Mouse (Mus musculus) embryonic facial prominence, embryonic 14.5 days (tissue): ENCODE results near the gene Zcrb1. TPM values are rescaled to one million over a fixed set of nuclear protein-coding genes. Genes with fewer than 3 reads are reported as not detected.
"Not testable (repeated sequence)": the region's sequence is repeated elsewhere in the genome, so short reads cannot be mapped to it uniquely, and the experiment has no call there.

ENCODE experiments used
- ATAC-seq: fragments of 200-750 bp; cut with Nextera tagmentation; 2 replicates; pipeline ENCODE4 v1.8.0; 2017; ENCODE audit warnings: low read depth, moderate number of reproducible peaks, moderate TSS enrichment
- DNase-seq: peaks from one replicate; pipeline ENCODE4 v3.0.0-alpha.2; 2015; ENCODE audit warnings: low spot score
- H3K27ac ChIP-seq: fragments of 300-500 bp; sonication (generic); replicated peaks from 2 replicates; pipeline ENCODE4 v1.5.1; 2014; ENCODE audit warnings: low read depth, mild to moderate bottlenecking, low read length, moderate library complexity
- H3K27me3 ChIP-seq: fragments of 300-500 bp; sonication (generic); replicated peaks from 2 replicates; pipeline ENCODE4 v1.6.1; 2014; ENCODE audit warnings: low read length; ENCODE audit not compliant: control insufficient read depth, insufficient read depth
- H3K36me3 ChIP-seq: fragments of 300-500 bp; sonication (generic); 2 replicates; pipeline ENCODE4 v1.6.1; 2014; ENCODE audit warnings: low read length, mixed read lengths; ENCODE audit not compliant: control insufficient read depth, insufficient read depth
- H3K4me1 ChIP-seq: fragments of 300-500 bp; sonication (generic); 2 replicates; pipeline ENCODE4 v1.6.1; 2014; ENCODE audit warnings: antibody characterized with exemption, low read length; ENCODE audit not compliant: control insufficient read depth, insufficient read depth
- H3K4me2 ChIP-seq: fragments of 300-500 bp; sonication (generic); 2 replicates; pipeline ENCODE4 v1.6.1; 2014; ENCODE audit warnings: low read depth, mild to moderate bottlenecking, low read length, moderate library complexity, mixed read lengths
- H3K4me3 ChIP-seq: fragments of 300-500 bp; sonication (generic); 2 replicates; pipeline ENCODE4 v1.5.1; 2014; ENCODE audit warnings: low read depth, mild to moderate bottlenecking, low read length
- H3K9ac ChIP-seq: fragments of 300-500 bp; sonication (generic); 2 replicates; pipeline ENCODE4 v1.6.1; 2014; ENCODE audit warnings: low read depth, mild to moderate bottlenecking, low read length, moderate library complexity, mixed read lengths
- H3K9me3 ChIP-seq: fragments of 300-500 bp; sonication (generic); 2 replicates; pipeline ENCODE4 v1.6.1; 2016; ENCODE audit warnings: low read length; ENCODE audit not compliant: control insufficient read depth
- WGBS: fragments of 180-500 bp; shearing (Covaris S2); extraction: QIAGEN DNeasy Blood & Tissue Kit; methylation state at CpG from one replicate; pipeline ENCODE4 v1.1.7; 2014; 5-methylcytosine and 5-hydroxymethylcytosine counted together
- polyA plus RNA-seq: library from polyadenylated mRNA; unstranded; fragments of >200 nt; fragmentation: Nextera tagmentation; extraction: Ambion mirVana; gene quantifications from 2 replicates; pipeline ENCODE4 v1.2.1, GENCODE M21; 2014

Zcrb1 gene
- polyA plus RNA-seq, 1 experiment from 2014 or later: 112 TPM

DNA sequence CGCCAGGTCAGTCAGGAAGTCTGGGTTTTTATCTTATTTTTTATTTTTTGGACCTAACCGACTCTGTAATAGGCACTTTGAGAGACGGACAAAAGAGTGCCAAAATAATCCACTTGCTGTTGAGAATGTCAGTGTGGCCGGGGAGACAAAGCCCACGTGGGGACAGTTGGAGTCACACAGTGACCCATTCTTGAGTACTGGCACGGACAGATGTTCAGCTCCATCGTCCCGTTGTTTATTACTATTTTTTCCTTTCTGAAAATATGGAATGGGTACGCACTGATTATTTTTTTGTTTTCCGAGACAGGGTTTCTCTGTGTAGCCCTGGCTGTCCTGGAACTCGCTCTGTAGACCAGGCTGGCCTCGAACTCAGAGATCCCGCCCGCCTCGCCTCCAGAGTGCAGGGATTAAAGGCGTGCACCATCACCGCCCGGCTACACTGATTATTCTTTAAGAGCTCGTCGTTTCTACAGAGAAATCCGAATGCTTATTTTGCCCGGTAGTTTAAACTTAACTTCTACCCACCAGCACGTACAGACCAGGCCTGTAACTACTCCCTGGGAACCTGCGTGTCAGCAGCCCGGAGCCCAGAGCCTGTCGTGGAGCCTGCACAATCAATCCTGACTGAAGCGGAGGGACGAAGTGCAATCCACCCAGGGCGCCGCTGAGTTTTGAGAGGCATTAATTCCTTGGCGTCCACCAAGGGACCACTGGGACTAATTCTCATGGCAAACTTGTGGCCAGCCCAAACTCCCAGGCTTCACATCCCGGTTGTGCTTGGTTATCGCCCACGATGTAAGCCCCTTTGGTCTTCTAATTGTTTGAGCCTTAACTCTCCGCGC lies 786 bp upstream of the Zcrb1 start:
- Histone ChIP-seq H3K4me1 (peaks cover 21% of the 10 kb centered on the region; the same call in 1 of the 2 replicates), H3K27me3 (no peaks in the 10 kb centered on the region), H3K4me2 (peak overlapping the region; percentile 79), H3K9me3 (no peaks in the 10 kb centered on the region), H3K27ac (peak overlapping the region; percentile 90), H3K36me3 (0 out of 2 replicates have a peak, but pooled peaks cover 7% of the 10 kb centered on the region), H3K4me3 (peak overlapping the region; percentile 98), H3K9ac (peak overlapping the region; percentile 97)
- no peak for ATAC-seq
- no peak for DNase-seq
- WGBS: 1% methylated on average over 36 of the region's 36 CpGs

DNA sequence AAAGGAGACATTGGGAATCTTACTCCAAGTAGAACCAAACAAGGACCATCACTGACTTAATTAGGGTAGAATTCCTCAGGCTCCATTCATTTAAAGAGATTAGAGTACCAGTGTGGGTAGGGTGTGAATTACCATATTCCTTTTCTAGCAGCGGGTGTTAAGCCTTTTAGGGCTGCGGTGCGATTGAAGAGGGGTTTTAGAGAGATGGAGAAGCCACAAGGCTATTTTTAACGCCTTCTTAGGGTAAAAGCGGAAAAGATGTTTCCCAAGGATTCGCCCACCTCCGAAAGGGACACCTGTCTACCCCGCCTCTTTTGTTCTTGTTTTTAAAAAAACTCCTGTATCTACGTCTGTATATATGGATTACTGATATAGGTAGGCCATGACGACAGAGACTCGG lies 865 bp downstream of the Zcrb1 start:
- peak overlapping the region; percentile 97 for H3K9ac ChIP-seq
- peak overlapping the region; percentile 79 for H3K4me2 ChIP-seq
- WGBS: 1% methylated on average over 11 of the region's 11 CpGs
- DNase-seq (no peak), ATAC-seq (no peak)
- no peaks in the 10 kb centered on the region for H3K9me3 ChIP-seq
- H3K27me3 ChIP-seq: no peaks in the 10 kb centered on the region
- H3K4me3 ChIP-seq: peak overlapping the region; percentile 98
- peaks cover 21% of the 10 kb centered on the region for H3K36me3 ChIP-seq
- peaks cover 21% of the 10 kb centered on the region; the same call in 1 of the 2 replicates for H3K4me1 ChIP-seq
- H3K27ac ChIP-seq: no peak overlapping the region

DNA sequence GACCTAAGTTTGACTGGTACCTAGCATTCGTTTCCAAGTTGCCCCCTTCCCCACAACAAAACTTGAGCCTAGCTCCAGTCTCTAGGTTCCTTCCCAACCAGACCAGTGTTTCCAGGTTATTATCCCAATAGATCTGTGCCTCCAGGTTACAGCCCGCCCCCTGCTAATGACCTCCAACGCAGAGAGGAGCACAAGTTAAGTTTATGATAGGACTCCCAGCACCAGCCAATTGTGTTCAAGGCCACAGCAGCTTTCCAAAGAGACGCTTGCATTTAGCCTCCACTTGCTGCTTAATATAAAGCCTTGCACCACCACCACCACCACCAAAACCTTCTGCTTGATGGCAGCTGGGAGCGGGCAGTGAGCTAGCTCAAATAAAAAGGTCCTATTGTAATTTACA lies 16.8 kb downstream of the Zcrb1 start:
- no peak for ATAC-seq

DNA sequence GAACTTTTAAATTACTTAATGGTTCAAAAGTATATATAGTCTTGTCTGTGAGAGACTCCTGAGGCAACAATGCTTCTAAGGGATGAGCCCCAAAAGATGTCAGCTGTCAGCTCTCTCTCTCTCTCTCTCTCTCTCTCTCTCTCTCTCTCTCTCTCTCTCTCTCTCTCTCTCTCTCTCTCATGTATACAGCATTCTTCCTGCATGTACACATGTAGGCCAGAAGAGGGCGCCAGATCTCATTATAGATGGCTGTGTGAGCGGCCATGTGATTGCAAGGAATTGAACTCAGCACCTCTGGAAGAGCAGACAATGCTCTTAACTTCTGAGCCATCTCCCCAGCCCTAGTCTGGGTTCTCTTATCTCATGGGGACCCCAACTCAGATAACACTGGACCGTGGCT lies 19.0 kb downstream of the Zcrb1 start:
- H3K9me3 ChIP-seq: no peaks in the 10 kb centered on the region
- H3K36me3 ChIP-seq: no peaks in the 10 kb centered on the region
- no peak overlapping the region for H3K4me3 ChIP-seq
- no peak overlapping the region for H3K9ac ChIP-seq
- no peak for ATAC-seq
- H3K27me3 ChIP-seq: no peaks in the 10 kb centered on the region
- no peak overlapping the region for H3K27ac ChIP-seq
- no peaks in the 10 kb centered on the region for H3K4me1 ChIP-seq
- WGBS: 76% methylated on average over 3 of the region's 3 CpGs
- no peak overlapping the region for H3K4me2 ChIP-seq
- DNase-seq: no peak

More for the DNA sequence above, 16.8 kb downstream of the Zcrb1 start:
- DNase-seq: no peak
- WGBS: 67% methylated on average over 5 of the region's 5 CpGs
- H3K9me3 ChIP-seq: no peaks in the 10 kb centered on the region
- no peak overlapping the region for H3K4me3 ChIP-seq
- H3K27ac ChIP-seq: no peak overlapping the region
- H3K4me1 ChIP-seq: no peaks in the 10 kb centered on the region
- no peak overlapping the region for H3K4me2 ChIP-seq
- H3K27me3 ChIP-seq: no peaks in the 10 kb centered on the region
- H3K9ac ChIP-seq: no peak overlapping the region
- H3K36me3 ChIP-seq: peaks cover 14% of the 10 kb centered on the region

DNA sequence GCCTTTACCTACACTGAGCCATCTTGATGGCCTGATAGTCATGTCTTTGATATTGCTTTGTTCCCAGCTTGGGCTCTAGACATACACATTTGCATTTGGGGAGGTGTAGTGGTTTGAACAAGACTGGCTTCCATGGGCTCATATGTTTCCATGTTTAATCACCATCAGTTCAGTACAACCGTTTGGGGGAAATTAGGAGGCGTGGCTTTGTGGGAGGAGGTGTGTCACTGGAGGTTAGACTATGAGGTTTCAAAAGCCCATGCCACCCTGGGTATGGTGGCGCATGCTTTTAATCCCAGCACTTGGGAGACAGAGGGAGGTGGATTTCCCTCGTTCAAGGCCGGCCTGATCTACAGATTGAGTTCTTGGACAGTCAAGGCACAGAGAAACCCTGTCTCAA lies 22.4 kb downstream of the Zcrb1 start:
- H3K27ac ChIP-seq: no peak overlapping the region
- H3K4me2 ChIP-seq: no peak overlapping the region
- WGBS: 89% methylated on average over 5 of the region's 5 CpGs
- H3K9ac ChIP-seq: no peak overlapping the region
- ATAC-seq (no peak), DNase-seq (no peak)
- no peaks in the 10 kb centered on the region for H3K36me3 ChIP-seq
- no peaks in the 10 kb centered on the region for H3K27me3 ChIP-seq
- H3K4me1 ChIP-seq: no peaks in the 10 kb centered on the region
- no peaks in the 10 kb centered on the region for H3K9me3 ChIP-seq
- no peak overlapping the region for H3K4me3 ChIP-seq

DNA sequence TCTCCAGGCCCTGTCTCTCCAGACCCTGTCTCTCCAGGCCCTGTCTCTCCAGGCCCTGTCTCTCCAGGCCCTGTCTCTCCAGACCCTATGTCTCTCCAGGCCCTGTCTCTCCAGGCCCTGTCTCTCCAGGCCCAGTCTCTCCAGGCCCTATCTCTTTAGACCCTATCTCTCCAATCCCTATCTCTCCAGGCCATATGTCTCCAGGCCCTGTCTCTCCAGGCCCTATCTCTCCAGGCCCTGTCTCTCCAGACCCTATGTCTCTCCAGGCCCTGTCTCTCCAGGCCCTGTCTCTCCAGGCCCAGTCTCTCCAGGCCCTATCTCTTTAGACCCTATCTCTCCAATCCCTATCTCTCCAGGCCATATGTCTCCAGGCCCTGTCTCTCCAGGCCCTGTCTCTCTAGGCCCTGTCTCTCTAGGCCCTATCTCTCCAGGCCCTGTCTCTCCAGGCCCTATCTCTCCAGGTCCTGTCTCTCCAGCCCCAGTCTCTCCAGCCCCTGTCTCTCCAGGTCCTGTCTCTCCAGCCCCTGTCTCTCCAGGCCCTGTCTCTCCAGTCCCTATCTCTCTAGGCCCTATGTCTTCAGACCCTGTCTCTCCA lies 25.5 kb downstream of the Zcrb1 start:
- not testable (repeated sequence) for H3K9ac ChIP-seq, H3K36me3 ChIP-seq, H3K4me1 ChIP-seq, H3K4me3 ChIP-seq, ATAC-seq, H3K4me2 ChIP-seq, H3K27me3 ChIP-seq, H3K9me3 ChIP-seq, DNase-seq, H3K27ac ChIP-seq

DNA sequence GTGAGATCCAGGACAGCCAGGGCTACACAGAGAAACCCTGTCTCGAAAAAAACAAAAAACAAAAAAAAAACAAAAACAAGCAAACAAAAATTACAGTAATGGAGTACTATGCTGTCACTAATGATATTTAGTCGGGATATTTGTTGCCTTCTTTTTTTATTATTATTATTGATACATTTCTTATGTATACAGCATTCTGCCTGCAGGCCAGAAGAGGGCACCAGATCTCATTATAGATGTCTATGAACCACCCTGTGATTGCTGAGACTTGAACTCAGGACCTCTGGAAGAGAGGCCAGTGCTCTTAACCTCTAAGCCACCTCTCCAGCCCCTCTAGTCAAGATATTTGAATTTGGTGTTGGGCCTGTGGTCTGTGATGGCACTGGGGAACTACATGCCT lies 26.3 kb downstream of the Zcrb1 start:
- no peak for DNase-seq
- H3K4me3 ChIP-seq: no peak overlapping the region
- H3K4me1 ChIP-seq: no peaks in the 10 kb centered on the region
- H3K36me3 ChIP-seq: no peaks in the 10 kb centered on the region
- H3K9me3 ChIP-seq: no peaks in the 10 kb centered on the region
- H3K27ac ChIP-seq: no peak overlapping the region
- no peak overlapping the region for H3K9ac ChIP-seq
- H3K4me2 ChIP-seq: no peak overlapping the region
- 85% methylated on average over 2 of the region's 2 CpGs for WGBS
- H3K27me3 ChIP-seq: no peaks in the 10 kb centered on the region
- ATAC-seq: no peak

DNA sequence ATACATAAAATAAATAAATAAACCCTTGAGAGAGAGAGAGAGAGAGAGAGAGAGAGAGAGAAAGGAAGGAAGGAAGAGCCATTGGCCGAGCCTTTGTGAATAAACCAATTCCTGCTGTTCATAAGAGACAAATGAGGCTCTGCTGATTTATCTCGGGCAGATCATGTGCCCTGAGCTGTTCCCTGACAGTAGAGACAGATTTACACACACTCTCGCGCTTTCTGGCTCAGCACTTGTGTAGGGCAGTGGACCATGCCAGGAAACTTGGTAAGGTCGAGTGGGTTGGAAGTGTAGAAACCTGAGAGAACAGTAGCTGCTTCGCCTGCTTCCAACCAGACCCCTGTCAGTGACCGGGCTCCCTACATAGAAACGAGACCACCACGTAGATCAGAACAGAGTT lies 29.6 kb downstream of the Zcrb1 start:
- DNase-seq (no peak), ATAC-seq (no peak)
- Histone ChIP-seq H3K4me2 (no peak overlapping the region), H3K4me1 (no peaks in the 10 kb centered on the region), H3K27ac (no peak overlapping the region), H3K36me3 (no peaks in the 10 kb centered on the region), H3K4me3 (no peak overlapping the region), H3K27me3 (no peaks in the 10 kb centered on the region), H3K9ac (no peak overlapping the region), H3K9me3 (no peaks in the 10 kb centered on the region)
- WGBS: 64% methylated on average over 9 of the region's 9 CpGs

DNA sequence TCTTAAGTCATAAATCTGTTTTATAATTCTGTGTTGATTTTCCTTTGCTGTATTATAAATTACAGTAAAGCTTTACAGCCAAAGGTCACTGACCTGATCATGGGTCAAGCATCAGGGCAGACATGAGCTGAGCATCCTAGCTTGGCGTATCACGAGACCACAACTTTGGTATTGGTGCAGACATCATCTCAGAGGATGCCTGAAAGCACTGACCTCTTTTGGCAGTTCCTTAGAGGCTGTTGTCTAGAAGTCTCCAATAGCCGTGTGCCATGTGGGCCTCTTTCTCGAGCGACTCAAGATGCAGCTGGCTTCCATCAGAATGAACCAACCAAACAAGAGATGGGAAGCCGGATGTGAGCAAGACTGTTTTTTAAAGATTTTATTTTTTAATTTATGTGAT lies 32.6 kb downstream of the Zcrb1 start:
- no peaks in the 10 kb centered on the region for H3K27me3 ChIP-seq

More for the DNA sequence above, 32.6 kb downstream of the Zcrb1 start:
- ATAC-seq (no peak), DNase-seq (no peak)
- H3K4me2 ChIP-seq: no peak overlapping the region
- no peak overlapping the region for H3K4me3 ChIP-seq
- H3K9me3 ChIP-seq: no peaks in the 10 kb centered on the region
- no peak overlapping the region for H3K27ac ChIP-seq
- H3K9ac ChIP-seq: no peak overlapping the region
- no peaks in the 10 kb centered on the region for H3K36me3 ChIP-seq
- no peaks in the 10 kb centered on the region for H3K4me1 ChIP-seq
- 78% methylated on average over 6 of the region's 6 CpGs for WGBS
